Mouse (Mus musculus) forebrain, embryonic 14.5 days (tissue): ENCODE data around the gene AI854703. TPM values are rescaled to one million over a fixed set of nuclear protein-coding genes. Genes with fewer than 3 reads are reported as not detected.

ENCODE experiments used
- ATAC-seq: fragments of 200-750 bp; cut with Nextera tagmentation; 2 replicates; pipeline ENCODE4 v1.8.0; 2017; ENCODE audit warnings: mild to moderate bottlenecking, moderate library complexity
- DNase-seq: peaks from one replicate; pipeline ENCODE4 v3.0.0-alpha.2; 2015; ENCODE audit warnings: low spot score
- H3K27ac ChIP-seq: fragments of 300-500 bp; sonication (generic); 2 replicates; pipeline ENCODE4 v1.5.1; 2014; ENCODE audit warnings: low read depth, mild to moderate bottlenecking, control low read depth, low read length, moderate library complexity
- H3K27me3 ChIP-seq: fragments of 300-500 bp; sonication (generic); replicated peaks from 2 replicates; pipeline ENCODE4 v1.6.1; 2014; ENCODE audit warnings: low read length, control low read depth, mixed read lengths; ENCODE audit not compliant: control insufficient read depth, insufficient read depth
- H3K36me3 ChIP-seq: fragments of 300-500 bp; sonication (generic); 2 replicates; pipeline ENCODE4 v1.6.1; 2014; ENCODE audit warnings: low read length, control low read depth; ENCODE audit not compliant: control insufficient read depth, insufficient read depth
- H3K4me1 ChIP-seq: fragments of 300-500 bp; sonication (generic); 2 replicates; pipeline ENCODE4 v1.6.1; 2014; ENCODE audit warnings: antibody characterized with exemption, low read length, control low read depth; ENCODE audit not compliant: control insufficient read depth, insufficient read depth
- H3K4me2 ChIP-seq: fragments of 300-500 bp; sonication (generic); 2 replicates; pipeline ENCODE4 v1.6.1; 2014; ENCODE audit warnings: mild to moderate bottlenecking, control low read depth, low read length
- H3K4me3 ChIP-seq: fragments of 300-500 bp; sonication (generic); 2 replicates; pipeline ENCODE4 v1.5.1; 2014; ENCODE audit warnings: low read depth, low read length, control low read depth
- H3K9ac ChIP-seq: fragments of 300-500 bp; sonication (generic); 2 replicates; pipeline ENCODE4 v1.6.1; 2014; ENCODE audit warnings: mild to moderate bottlenecking, low read length, control low read depth, moderate library complexity
- H3K9me3 ChIP-seq: fragments of 300-500 bp; sonication (generic); replicated peaks from 2 replicates; pipeline ENCODE4 v1.6.1; 2016; ENCODE audit warnings: low read length, control low read depth, mixed read lengths; ENCODE audit not compliant: control insufficient read depth
- WGBS: fragments of 180-500 bp; shearing (Covaris S2); extraction: QIAGEN DNeasy Blood & Tissue Kit; methylation state at CpG from one replicate; pipeline ENCODE4 v1.1.7; 2014; 5-methylcytosine and 5-hydroxymethylcytosine counted together
- polyA plus RNA-seq: library from polyadenylated mRNA; unstranded; fragments of >200 nt; fragmentation: Nextera tagmentation; extraction: Ambion mirVana; gene quantifications from 2 replicates; pipeline ENCODE4 v1.2.1, GENCODE M21; 2014

The AI854703 gene
- polyA plus RNA-seq, 1 experiment from 2014 or later = 8.2 TPM

DNA sequence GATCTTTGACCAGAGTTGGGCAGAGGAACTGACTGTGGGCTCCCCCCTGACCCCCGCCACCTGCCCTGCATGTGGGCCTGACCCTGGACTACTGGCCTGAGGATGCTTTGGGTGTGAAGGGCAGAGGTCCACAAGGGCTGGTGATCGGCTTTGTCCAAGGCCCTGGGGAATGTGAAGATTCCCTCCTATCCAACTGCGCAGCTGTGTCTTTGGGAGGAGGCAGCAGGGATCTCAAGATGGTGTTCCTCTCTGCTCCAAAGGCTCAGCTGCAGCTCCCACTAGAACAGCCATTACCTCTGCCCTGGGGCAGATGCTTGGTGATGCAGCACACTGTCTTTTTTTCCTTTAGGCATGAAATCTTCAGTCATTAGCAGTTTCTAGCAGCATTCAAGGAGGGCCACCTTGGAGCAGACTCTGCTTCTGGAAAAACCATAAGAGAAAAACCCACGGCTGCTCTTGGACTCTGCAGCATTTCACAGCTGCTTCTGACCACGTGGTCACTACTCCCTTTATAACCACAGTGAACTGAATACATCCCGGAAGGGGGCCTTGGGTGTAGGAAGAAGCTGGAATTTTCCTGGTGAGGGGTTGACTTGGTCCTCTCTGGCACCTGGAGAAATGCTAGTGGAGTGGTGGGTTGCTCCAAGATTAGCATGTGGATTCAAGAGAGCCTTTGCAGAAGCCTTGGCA is 11.4 kb downstream of the AI854703 start:
- ATAC-seq = no peak
- 70% methylated on average over 6 of the region's 6 CpGs for WGBS
- H3K4me3 ChIP-seq = no peak overlapping the region

GRCm38 (mm10) chr6:48638553-48638952 is 12.0 kb downstream of the AI854703 start:
- no peak overlapping the region for H3K4me2 ChIP-seq
- H3K27me3 ChIP-seq = no peaks in the 10 kb centered on the region
- no peak for ATAC-seq

More for the DNA sequence above, 11.4 kb downstream of the AI854703 start:
- no peaks in the 10 kb centered on the region for H3K9me3 ChIP-seq
- H3K9ac ChIP-seq = no peak overlapping the region
- H3K4me2 ChIP-seq = no peak overlapping the region
- H3K36me3 ChIP-seq = no peaks in the 10 kb centered on the region
- DNase-seq = no peak
- H3K4me1 ChIP-seq = no peaks in the 10 kb centered on the region
- H3K27me3 ChIP-seq = no peaks in the 10 kb centered on the region
- no peak overlapping the region for H3K27ac ChIP-seq

DNA sequence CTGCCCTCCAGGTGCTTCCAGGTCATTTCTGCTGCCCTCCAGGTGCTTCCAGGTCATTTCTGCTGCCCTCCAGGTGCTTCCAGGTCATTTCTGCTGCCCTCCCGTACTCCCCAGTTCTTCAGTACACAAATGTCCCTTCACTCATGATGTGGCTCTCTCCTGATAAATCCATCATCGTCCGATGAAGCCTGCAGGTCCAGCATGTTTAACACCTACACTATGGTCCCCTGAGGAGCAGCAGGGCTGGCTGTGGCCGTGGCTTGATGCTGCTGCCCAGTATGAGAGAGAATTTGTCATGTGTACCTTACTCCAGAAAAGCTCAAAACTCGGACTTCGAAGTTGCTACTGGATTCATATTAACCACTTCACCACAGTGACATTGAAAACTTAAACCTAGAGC is 14.8 kb downstream of the AI854703 start:
- ATAC-seq (no peak), DNase-seq (no peak)
- Histone ChIP-seq H3K4me1 (no peaks in the 10 kb centered on the region), H3K4me2 (no peak overlapping the region), H3K36me3 (no peaks in the 10 kb centered on the region), H3K9me3 (no peaks in the 10 kb centered on the region), H3K27ac (no peak overlapping the region), H3K27me3 (no peaks in the 10 kb centered on the region), H3K9ac (no peak overlapping the region), H3K4me3 (no peak overlapping the region)
- 77% methylated on average over 6 of the region's 6 CpGs for WGBS

More at GRCm38 (mm10) chr6:48638553-48638952, 12.0 kb downstream of the AI854703 start:
- 78% methylated on average over 2 of the region's 2 CpGs for WGBS
- no peak overlapping the region for H3K9ac ChIP-seq
- H3K27ac ChIP-seq = no peak overlapping the region
- H3K9me3 ChIP-seq = no peaks in the 10 kb centered on the region
- DNase-seq = no peak
- no peak overlapping the region for H3K4me3 ChIP-seq
- no peaks in the 10 kb centered on the region for H3K36me3 ChIP-seq
- H3K4me1 ChIP-seq = no peaks in the 10 kb centered on the region

DNA sequence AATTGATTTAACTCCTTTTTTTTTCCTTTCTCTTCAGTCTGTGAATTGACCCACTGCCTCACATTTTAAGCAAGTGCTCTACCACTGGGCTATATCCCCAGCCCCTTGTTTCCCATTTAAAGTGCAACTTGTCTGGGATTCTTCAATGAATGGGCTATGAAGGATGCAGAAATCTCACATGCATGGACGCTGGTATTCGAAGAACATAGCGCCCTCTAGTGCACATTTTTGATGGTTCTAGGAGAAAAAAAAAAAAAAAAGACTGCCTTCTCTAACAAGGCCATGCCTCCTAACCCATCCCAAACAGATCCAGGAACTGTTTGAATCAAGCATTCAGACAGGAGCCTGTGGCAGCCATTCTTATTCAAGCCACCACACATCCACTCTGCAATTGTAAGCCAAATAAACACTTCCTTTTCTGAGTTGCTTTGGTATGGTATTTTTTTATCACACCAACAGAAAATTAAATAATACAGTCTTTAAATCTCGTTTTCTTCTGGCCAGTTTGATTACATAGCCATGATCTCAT is 16.3 kb downstream of the AI854703 start:
- Histone ChIP-seq H3K27me3 (no peaks in the 10 kb centered on the region), H3K9ac (no peak overlapping the region), H3K4me1 (no peaks in the 10 kb centered on the region), H3K27ac (no peak overlapping the region), H3K4me3 (no peak overlapping the region), H3K36me3 (no peaks in the 10 kb centered on the region), H3K4me2 (no peak overlapping the region), H3K9me3 (no peaks in the 10 kb centered on the region)
- peak; percentile 29; the same call in 1 of the 2 replicates for ATAC-seq
- DNase-seq = peak; percentile 86
- WGBS = 18% methylated on average over 4 of the region's 4 CpGs

DNA sequence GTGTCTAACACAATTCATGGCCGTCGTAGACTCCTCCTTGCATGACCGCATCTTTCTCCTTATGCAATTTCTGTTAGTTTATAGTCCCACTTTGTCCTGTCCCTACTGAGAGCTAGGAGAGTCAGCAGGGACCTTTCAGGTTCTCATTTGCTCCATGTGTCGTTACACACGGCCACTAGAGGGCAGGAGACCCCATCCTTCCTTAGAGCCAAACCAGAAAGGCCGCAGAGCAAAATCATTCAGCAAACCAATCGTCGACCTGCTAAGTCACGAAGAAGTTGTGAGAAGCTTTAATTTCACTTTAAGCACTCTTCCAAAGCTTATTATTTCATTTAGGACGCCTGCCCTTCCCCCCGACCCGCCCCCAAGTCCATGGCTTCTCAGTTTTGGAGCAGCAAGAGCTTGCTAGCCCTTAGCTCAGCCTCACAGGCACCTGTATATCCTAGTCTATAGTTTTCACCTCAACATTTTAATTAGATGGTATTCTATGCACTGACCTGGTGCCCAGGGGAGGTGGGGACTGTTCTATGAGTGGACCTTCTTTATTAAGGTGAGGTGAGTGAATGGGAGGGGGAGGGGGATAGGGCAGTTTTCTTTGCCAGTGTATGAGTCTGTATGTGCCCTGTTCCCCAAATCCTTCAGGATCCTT is 19.2 kb downstream of the AI854703 start:
- H3K4me3 ChIP-seq = no peak overlapping the region
- peak; percentile 26; the same call in 1 of the 2 replicates for ATAC-seq

GRCm38 (mm10) chr6:48646309-48646690 is 19.7 kb downstream of the AI854703 start:
- H3K27me3 ChIP-seq = no peaks in the 10 kb centered on the region
- no peak overlapping the region for H3K4me2 ChIP-seq
- H3K9me3 ChIP-seq = no peaks in the 10 kb centered on the region
- ATAC-seq (no peak), DNase-seq (no peak)
- no peak overlapping the region for H3K4me3 ChIP-seq
- no peak overlapping the region for H3K27ac ChIP-seq
- H3K9ac ChIP-seq = no peak overlapping the region
- no peaks in the 10 kb centered on the region for H3K4me1 ChIP-seq
- 79% methylated on average over 4 of the region's 4 CpGs for WGBS
- H3K36me3 ChIP-seq = no peaks in the 10 kb centered on the region

More for the DNA sequence above, 19.2 kb downstream of the AI854703 start:
- Histone ChIP-seq H3K27me3 (no peaks in the 10 kb centered on the region), H3K36me3 (no peaks in the 10 kb centered on the region), H3K4me2 (no peak overlapping the region), H3K4me1 (no peaks in the 10 kb centered on the region), H3K27ac (no peak overlapping the region), H3K9ac (no peak overlapping the region), H3K9me3 (no peaks in the 10 kb centered on the region)
- DNase-seq = peak; percentile 79
- WGBS = 12% methylated on average over 12 of the region's 12 CpGs

DNA sequence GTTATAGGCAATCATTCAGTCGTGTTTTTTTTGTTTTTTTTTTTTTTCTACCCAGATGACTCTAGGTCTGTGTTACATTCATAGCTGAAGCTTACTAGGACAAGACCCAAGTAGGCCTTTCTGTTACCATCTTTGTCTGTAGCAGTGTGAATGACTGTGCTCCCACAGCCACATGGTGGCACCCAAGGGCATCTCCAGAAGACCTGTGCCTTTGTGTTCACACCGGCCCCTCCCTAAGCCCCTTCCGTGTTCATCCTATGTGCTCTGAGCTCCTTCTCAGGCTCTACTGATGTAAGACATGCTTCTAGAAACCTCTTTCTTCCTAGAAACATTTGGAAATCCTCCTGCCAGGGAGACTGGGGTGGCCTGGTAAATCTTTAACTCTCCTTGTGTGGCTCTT is 20.4 kb downstream of the AI854703 start, which contains the start of gene Gimap8:
Gimap8 (plus strand) TSS at position 240 of the 400 bp plus-strand sequence.
- Histone ChIP-seq H3K27me3 (no peaks in the 10 kb centered on the region), H3K4me2 (no peak within 1 kb of the TSS), H3K4me3 (no peak within 1 kb of the TSS), H3K36me3 (no peaks in the 10 kb centered on the region), H3K9ac (no peak within 1 kb of the TSS), H3K4me1 (no peaks in the 10 kb centered on the region), H3K27ac (no peak within 1 kb of the TSS), H3K9me3 (no peaks in the 10 kb centered on the region)
- no peak for ATAC-seq
- peak; percentile 22 for DNase-seq
- 49% methylated on average over 3 of the region's 3 CpGs for WGBS

DNA sequence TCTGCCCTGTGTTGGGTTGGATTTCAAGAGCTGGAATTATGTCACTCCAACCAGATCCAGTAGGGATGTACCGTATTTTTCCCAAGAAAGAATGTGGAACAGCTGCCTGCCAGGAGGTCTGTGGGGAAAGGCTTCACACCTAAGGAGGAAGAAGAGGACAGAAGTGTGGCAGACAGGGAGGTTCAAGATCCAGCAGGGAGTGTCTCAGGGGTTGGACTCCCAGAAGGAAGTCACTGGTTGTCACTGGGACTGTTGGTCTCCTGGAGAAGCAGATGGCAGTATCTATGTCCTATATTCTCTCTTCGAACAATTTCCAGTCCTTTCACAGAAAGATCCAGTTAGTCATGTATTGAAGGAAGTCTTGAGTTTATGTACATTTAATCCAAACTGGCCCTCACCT is 21.0 kb downstream of the AI854703 start:
- Histone ChIP-seq H3K27ac (no peak overlapping the region), H3K36me3 (no peaks in the 10 kb centered on the region), H3K9me3 (no peaks in the 10 kb centered on the region), H3K4me2 (no peak overlapping the region), H3K27me3 (no peaks in the 10 kb centered on the region), H3K4me1 (no peaks in the 10 kb centered on the region), H3K9ac (no peak overlapping the region), H3K4me3 (no peak overlapping the region)
- ATAC-seq = no peak
- no peak for DNase-seq
- WGBS = 95% methylated on average over 2 of the region's 2 CpGs

GRCm38 (mm10) chr6:48648779-48649178 is 22.2 kb downstream of the AI854703 start:
- H3K27ac ChIP-seq = no peak overlapping the region
- H3K9ac ChIP-seq = no peak overlapping the region
- ATAC-seq (no peak), DNase-seq (no peak)
- no peaks in the 10 kb centered on the region for H3K4me1 ChIP-seq
- no peak overlapping the region for H3K4me2 ChIP-seq
- H3K9me3 ChIP-seq = no peaks in the 10 kb centered on the region
- H3K36me3 ChIP-seq = no peaks in the 10 kb centered on the region
- no peak overlapping the region for H3K4me3 ChIP-seq
- no peaks in the 10 kb centered on the region for H3K27me3 ChIP-seq
- 86% methylated on average over 4 of the region's 4 CpGs for WGBS
